Mouse (Mus musculus) liver, embryonic 14.5 days (tissue): Measurements from ENCODE around the gene Srrm4. TPM values are rescaled to one million over a fixed set of nuclear protein-coding genes. Genes with fewer than 3 reads are reported as not detected.

Experiments
- ATAC-seq: fragments of 200-750 bp; cut with Nextera tagmentation; 2 replicates; pipeline ENCODE4 v1.8.0; 2017; ENCODE audit warnings: moderate number of reproducible peaks, mild to moderate bottlenecking, moderate library complexity; ENCODE audit not compliant: insufficient read depth
- DNase-seq, 3 experiments: peaks; one replicate each; pipeline ENCODE4 v3.0.0-alpha.2; 2012 to 2013; ENCODE audit warnings: low read depth in 3 of 3, low spot score in 3 of 3
- H3K27ac ChIP-seq: fragments of 300-500 bp; sonication (generic); 2 replicates; pipeline ENCODE4 v1.5.1; 2014; ENCODE audit warnings: moderate library complexity, mild to moderate bottlenecking, control low read depth, inconsistent platforms
- H3K27me3 ChIP-seq: fragments of 300-500 bp; sonication (generic); 2 replicates; pipeline ENCODE4 v1.6.1; 2014; ENCODE audit warnings: mild to moderate bottlenecking, low read length, moderate library complexity; ENCODE audit not compliant: control insufficient read depth, insufficient read depth
- H3K36me3 ChIP-seq: fragments of 300-500 bp; sonication (generic); replicated peaks from 2 replicates; pipeline ENCODE4 v1.6.1; 2014; ENCODE audit warnings: low read depth; ENCODE audit not compliant: control insufficient read depth, insufficient read depth
- H3K4me1 ChIP-seq, 2 experiments: fragments of 200-500 bp in 1 of 2; fragments of 300-500 bp in 1 of 2; sonication (generic) in 1 of 2; replicated peaks; 2 replicates each; pipeline ENCODE4 v1.6.1; 2012 to 2014; ENCODE audit warnings: antibody characterized with exemption in 1 of 2, inconsistent platforms in 1 of 2, low read length in 1 of 2; ENCODE audit not compliant: control insufficient read depth in 2 of 2, insufficient read depth in 2 of 2
- H3K4me2 ChIP-seq: fragments of 300-500 bp; sonication (generic); 2 replicates; pipeline ENCODE4 v1.6.1; 2014; ENCODE audit warnings: low read depth, mild to moderate bottlenecking, control low read depth, moderate library complexity
- H3K4me3 ChIP-seq, 2 experiments: fragments of 200-500 bp in 1 of 2; fragments of 300-500 bp in 1 of 2; sonication (generic) in 1 of 2; 2 replicates each; pipeline ENCODE4 v1.5.1; 2012 to 2014; ENCODE audit warnings: low read depth in 2 of 2, low read length in 2 of 2, mild to moderate bottlenecking in 2 of 2, control low read depth in 1 of 2, inconsistent platforms in 1 of 2, moderate library complexity in 1 of 2; ENCODE audit not compliant: insufficient read depth in 1 of 2
- H3K9ac ChIP-seq: fragments of 300-500 bp; sonication (generic); replicated peaks from 2 replicates; pipeline ENCODE4 v1.6.1; 2014; ENCODE audit warnings: mild to moderate bottlenecking, control low read depth, moderate library complexity
- H3K9me3 ChIP-seq: fragments of 300-500 bp; sonication (generic); 2 replicates; pipeline ENCODE4 v1.6.1; 2016; ENCODE audit warnings: low read length, mixed read lengths; ENCODE audit not compliant: control insufficient read depth
- CTCF ChIP-seq: IDR thresholded peaks from 2 replicates; pipeline ENCODE4 v1.5.1; 2016; ENCODE audit warnings: antibody characterized with exemption, low read depth, control low read depth
- EP300 ChIP-seq: IDR thresholded peaks from 2 replicates; pipeline ENCODE4 v1.6.1; 2016; ENCODE audit warnings: antibody characterized with exemption, low read depth
- WGBS: fragments of 180-500 bp; shearing (Covaris S2); extraction: QIAGEN DNeasy Blood & Tissue Kit; methylation state at CpG from one replicate; pipeline ENCODE4 v1.1.7; 2014; ENCODE audit not compliant: insufficient replicate concordance; 5-methylcytosine and 5-hydroxymethylcytosine counted together
- polyA plus RNA-seq, 2 experiments: library from polyadenylated mRNA; depleted of rRNA in 1 of 2; stranded (reverse) in 1 of 2; unstranded in 1 of 2; fragments of >200 nt; fragmentation: Nextera tagmentation in 1 of 2; extraction: Ambion mirVana in 1 of 2; gene quantifications; 2 replicates each; pipeline versions ENCODE4 v1.2.1 to v1.2.3; 2012 to 2014

Srrm4 gene
- polyA plus RNA-seq (2012; rRNA removed) (0.17 and 0.28 TPM in 2 replicates), polyA plus RNA-seq (2014; fragmentation: Nextera tagmentation; extraction: Ambion mirVana) (0.24 and 0.28 TPM in 2 replicates)

DNA sequence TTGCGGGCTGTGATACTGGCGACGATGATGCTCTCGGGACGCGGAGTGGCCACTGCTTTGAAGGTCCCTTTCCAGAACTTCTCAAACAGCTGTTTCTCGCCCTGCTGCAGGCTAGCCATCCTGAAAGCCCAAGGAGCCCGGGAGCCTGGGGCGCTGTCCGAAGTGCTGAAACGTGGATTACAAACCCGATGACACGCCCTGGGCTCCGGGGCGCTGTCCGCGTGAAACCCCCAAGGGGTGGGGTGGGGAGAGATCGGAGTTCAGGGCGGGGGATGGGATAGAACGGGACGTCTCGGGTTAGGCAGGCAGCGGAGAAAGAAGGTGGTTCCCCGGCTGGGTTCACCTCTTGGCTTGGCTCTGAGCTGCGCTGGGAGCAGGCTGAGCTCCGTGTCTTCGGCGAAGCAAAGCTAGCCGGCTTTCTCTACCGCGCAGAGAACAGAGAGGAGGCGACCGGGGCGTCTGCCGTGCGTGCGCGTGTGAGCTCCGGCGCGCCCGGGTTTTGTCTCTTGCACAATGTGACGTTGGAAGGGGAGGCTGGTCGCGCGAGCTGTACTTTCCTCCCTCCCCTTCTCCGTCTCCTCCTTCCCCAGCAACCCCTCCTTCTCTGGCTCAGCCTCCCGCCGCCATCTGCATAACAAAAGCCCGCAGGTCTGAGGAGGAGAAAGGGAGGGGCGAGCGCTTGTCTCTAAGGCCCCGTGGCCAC, at the start of gene Srrm4:
TSS of gene Srrm4 (minus strand) at position 472 of the 703 bp plus-strand sequence.
- 2% methylated on average over 53 of the region's 53 CpGs for WGBS
- H3K4me3 ChIP-seq, result no peak within 1 kb of the TSS
- H3K27ac ChIP-seq, result no peak within 1 kb of the TSS
- H3K27me3 ChIP-seq, result peaks cover 20% of the 10 kb centered on the region
- TF ChIP-seq CTCF (no peak), EP300 (no peak)
- no peak within 1 kb of the TSS for H3K9ac ChIP-seq
- no peaks in the 10 kb centered on the region for H3K36me3 ChIP-seq
- H3K4me2 ChIP-seq, result no peak within 1 kb of the TSS
- no peaks in the 10 kb centered on the region for H3K4me1 ChIP-seq
- ATAC-seq (no peak), DNase-seq (no peak)
- no peaks in the 10 kb centered on the region for H3K9me3 ChIP-seq

DNA sequence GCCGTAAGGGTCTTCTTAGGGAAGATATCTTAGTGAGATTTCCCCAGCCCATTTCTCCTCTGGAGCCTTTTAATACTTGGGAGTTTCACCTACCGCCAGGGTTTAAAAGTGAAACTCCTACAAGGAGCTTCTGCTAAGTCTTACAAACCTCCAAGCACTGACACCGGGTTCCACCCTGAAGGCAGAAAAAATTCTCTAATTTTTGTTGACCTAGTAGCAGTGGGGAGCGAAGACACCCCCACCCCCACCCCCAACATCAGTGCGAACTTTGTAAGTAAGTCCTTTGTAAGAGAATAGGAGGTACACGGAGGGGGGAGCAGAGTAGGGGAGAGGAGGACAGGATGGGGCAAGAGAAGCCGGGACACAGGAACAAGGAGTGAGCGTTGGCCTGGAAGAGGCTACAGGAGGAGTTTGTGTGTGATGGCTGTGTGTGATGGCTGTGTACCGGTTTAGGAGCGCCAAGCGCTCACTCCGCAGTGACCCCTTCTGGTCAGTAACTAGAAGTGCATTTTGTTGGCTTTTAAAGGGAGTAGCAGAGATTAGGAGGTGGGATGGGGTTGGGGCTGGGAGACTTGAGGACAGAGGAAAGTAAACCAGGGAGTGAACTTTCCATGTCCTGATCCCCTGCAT, 1.3 kb upstream of the Srrm4 start:
- Histone ChIP-seq H3K9ac (no peak overlapping the region), H3K27me3 (peaks cover 20% of the 10 kb centered on the region), H3K27ac (no peak overlapping the region), H3K36me3 (no peaks in the 10 kb centered on the region), H3K4me2 (no peak overlapping the region), H3K4me1 (no peaks in the 10 kb centered on the region), H3K9me3 (no peaks in the 10 kb centered on the region), H3K4me3 (no peak overlapping the region)
- TF ChIP-seq EP300 (no peak), CTCF (peak; percentile 58)
- no peak for ATAC-seq
- no peak for DNase-seq
- 2% methylated on average over 12 of the region's 12 CpGs for WGBS

DNA sequence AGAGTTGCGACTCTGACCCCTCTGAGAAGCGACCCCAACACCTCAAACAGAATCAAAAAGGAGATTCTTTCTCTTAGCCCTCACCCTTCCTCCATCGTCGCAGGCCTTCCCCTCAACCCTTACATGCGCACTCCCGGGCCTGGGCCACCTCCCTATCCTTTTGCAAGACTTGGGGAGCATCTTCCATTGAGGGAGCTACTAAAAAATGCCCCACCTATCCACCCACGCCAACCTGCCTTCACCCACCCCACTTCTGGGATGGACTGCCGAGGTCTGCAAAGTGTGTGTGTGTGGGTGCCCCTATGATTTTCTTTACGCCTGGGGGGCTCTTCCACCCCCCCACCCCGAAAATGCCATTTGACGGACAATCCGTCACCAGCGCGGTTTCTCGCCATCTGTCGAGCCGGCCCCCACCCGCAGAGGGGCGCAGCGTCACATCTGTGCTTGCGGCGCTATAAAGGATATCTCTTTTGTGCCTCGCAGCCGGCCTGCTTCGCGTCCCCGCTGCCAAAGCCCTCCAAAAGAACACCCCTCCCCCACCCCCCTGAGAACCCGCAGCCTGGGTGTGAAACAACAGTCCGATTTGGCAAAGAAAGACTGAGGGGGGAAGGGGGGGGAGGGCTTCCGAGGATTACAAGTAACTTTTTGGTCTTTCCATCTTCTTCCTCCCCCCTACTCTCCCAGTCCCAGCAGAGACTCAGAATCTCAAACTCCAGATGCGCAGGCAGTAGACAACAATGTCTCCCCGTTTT, 608 bp upstream of the Srrm4 start:
- H3K9ac ChIP-seq, result no peak overlapping the region
- H3K27me3 ChIP-seq, result peaks cover 20% of the 10 kb centered on the region
- H3K4me2 ChIP-seq, result no peak overlapping the region
- no peaks in the 10 kb centered on the region for H3K9me3 ChIP-seq
- ATAC-seq (no peak), DNase-seq (no peak)
- H3K4me1 ChIP-seq, result no peaks in the 10 kb centered on the region
- H3K4me3 ChIP-seq, result no peak overlapping the region
- TF ChIP-seq EP300 (no peak), CTCF (no peak)
- H3K36me3 ChIP-seq, result no peaks in the 10 kb centered on the region
- WGBS, result 3% methylated on average over 32 of the region's 32 CpGs
- no peak overlapping the region for H3K27ac ChIP-seq

DNA sequence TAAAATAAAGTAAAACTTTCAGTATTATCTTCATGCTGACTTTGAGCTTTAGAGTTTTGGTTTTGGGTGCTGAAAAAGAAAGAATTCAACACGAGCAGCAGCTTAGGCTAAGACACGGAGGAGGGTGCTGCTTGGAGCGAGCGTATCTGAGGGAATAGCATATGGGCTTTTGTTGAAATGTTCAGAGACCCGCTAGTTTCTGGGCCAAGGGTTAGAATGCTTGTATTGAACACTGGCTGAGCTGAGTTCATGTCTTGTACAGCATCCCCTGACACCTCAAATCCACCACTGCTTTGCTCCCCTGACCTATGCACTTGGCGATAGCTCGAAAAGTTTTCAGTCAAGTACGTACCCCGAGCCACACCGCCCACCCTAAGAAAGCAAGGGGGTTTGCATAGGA, 919 bp downstream of the Srrm4 start:
- WGBS, result 10% methylated on average over 10 of the region's 10 CpGs
- DNase-seq (no peak), ATAC-seq (no peak)
- H3K9ac ChIP-seq, result no peak overlapping the region
- no peak for TF ChIP-seq CTCF
- no peak for TF ChIP-seq EP300
- no peak overlapping the region for H3K4me2 ChIP-seq
- no peak overlapping the region for H3K4me3 ChIP-seq
- no peaks in the 10 kb centered on the region for H3K9me3 ChIP-seq
- H3K27me3 ChIP-seq, result peaks cover 20% of the 10 kb centered on the region
- H3K4me1 ChIP-seq, result no peaks in the 10 kb centered on the region
- H3K36me3 ChIP-seq, result no peaks in the 10 kb centered on the region
- no peak overlapping the region for H3K27ac ChIP-seq

DNA sequence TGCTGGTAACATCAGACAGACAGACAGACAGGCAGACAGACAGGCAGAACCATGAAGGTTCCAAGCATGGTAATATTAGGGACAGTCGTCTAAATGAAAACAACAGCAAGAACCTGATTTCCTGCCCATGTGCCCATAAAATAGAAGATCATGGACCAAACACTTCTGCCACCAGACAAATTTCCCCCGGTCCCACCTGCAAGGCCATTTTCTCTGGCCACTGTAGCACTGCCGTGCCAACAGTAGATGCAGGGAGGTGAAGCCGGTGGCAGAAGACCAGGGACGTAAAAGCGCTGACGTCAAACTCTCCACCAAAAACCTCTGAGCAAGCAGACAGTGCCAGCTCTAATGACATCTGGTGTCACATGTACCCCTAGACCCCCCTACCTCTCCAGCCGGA, 2.0 kb downstream of the Srrm4 start:
- Histone ChIP-seq H3K4me3 (no peak overlapping the region), H3K27me3 (peaks cover 20% of the 10 kb centered on the region), H3K9me3 (no peaks in the 10 kb centered on the region), H3K9ac (no peak overlapping the region), H3K4me1 (no peaks in the 10 kb centered on the region), H3K4me2 (no peak overlapping the region), H3K27ac (no peak overlapping the region), H3K36me3 (no peaks in the 10 kb centered on the region)
- DNase-seq (no peak), ATAC-seq (no peak)
- WGBS, result 59% methylated on average over 8 of the region's 8 CpGs
- no peak for TF ChIP-seq CTCF
- no peak for TF ChIP-seq EP300
